Mouse (Mus musculus) MEL (cell line): ENCODE data around the gene Brip1. TPM values are rescaled to one million over a fixed set of nuclear protein-coding genes. Genes with fewer than 3 reads are reported as not detected.
A peak's percentile ranks its signal among the peaks of the same experiment; 100 is the strongest.

Source experiments
- DNase-seq: peaks from one replicate; pipeline ENCODE4 v3.0.0; 2011; ENCODE audit warnings: low read depth, low spot score
- H3K27ac ChIP-seq: 2 replicates; pipeline ENCODE4 v1.5.1; 2012; ENCODE audit warnings: low read depth, mild to moderate bottlenecking, control low read depth, low read length, moderate library complexity; ENCODE audit not compliant: control insufficient read depth
- H3K27me3 ChIP-seq, 2 experiments: fragments of 150-350 bp in 1 of 2; sonication (generic) in 1 of 2; 2 replicates each; pipeline ENCODE4 v1.6.1; 2012; ENCODE audit warnings: low read length in 2 of 2, mild to moderate bottlenecking in 2 of 2, improper control_type of control experiment in 1 of 2, moderate library complexity in 1 of 2; ENCODE audit not compliant: insufficient read depth in 2 of 2, control insufficient read depth in 1 of 2
- H3K36me3 ChIP-seq, 2 experiments: 2 replicates each; pipeline ENCODE4 v1.6.1; 2012 to 2014; ENCODE audit warnings: low read length in 2 of 2, improper control_type of control experiment in 1 of 2, inconsistent platforms in 1 of 2, mild to moderate bottlenecking in 1 of 2; ENCODE audit not compliant: insufficient read depth in 2 of 2, control insufficient read depth in 1 of 2
- H3K4me1 ChIP-seq, 2 experiments: fragments of 150-350 bp in 1 of 2; sonication (generic) in 1 of 2; 2 replicates each; pipeline ENCODE4 v1.6.1; 2012; ENCODE audit warnings: low read length in 2 of 2, improper control_type of control experiment in 1 of 2, mild to moderate bottlenecking in 1 of 2; ENCODE audit not compliant: insufficient read depth in 2 of 2, control insufficient read depth in 1 of 2
- H3K4me3 ChIP-seq, 2 experiments: fragments of 150-350 bp in 1 of 2; sonication (generic) in 1 of 2; 2 replicates each; pipeline ENCODE4 v1.5.1; 2012; ENCODE audit warnings: low read depth in 2 of 2, low read length in 2 of 2, mild to moderate bottlenecking in 2 of 2, moderate library complexity in 2 of 2, control low read depth in 1 of 2, improper control_type of control experiment in 1 of 2; ENCODE audit not compliant: control insufficient read depth in 1 of 2, insufficient read depth in 1 of 2
- H3K79me2 ChIP-seq: 2 replicates; pipeline ENCODE4 v1.6.1; 2012; ENCODE audit warnings: mild to moderate bottlenecking, low read length, moderate library complexity; ENCODE audit not compliant: control insufficient read depth, poor library complexity, insufficient read depth
- H3K9ac ChIP-seq: 2 replicates; pipeline ENCODE4 v1.6.1; 2012; ENCODE audit warnings: low read depth, mild to moderate bottlenecking, control low read depth, low read length, moderate library complexity; ENCODE audit not compliant: control insufficient read depth, poor library complexity, severe bottlenecking
- H3K9me3 ChIP-seq: fragments of 150-350 bp; sonication (generic); replicated peaks from 2 replicates; pipeline ENCODE4 v1.6.1; 2012; ENCODE audit warnings: mild to moderate bottlenecking, low read length, improper control_type of control experiment, moderate library complexity; ENCODE audit not compliant: insufficient read depth
- BHLHE40 ChIP-seq: IDR thresholded peaks from 2 replicates; pipeline ENCODE4 v1.6.1; 2012; ENCODE audit warnings: low read depth, mild to moderate bottlenecking, inconsistent platforms, low read length, improper control_type of control experiment, borderline replicate concordance
- CHD2 ChIP-seq: IDR thresholded peaks from 2 replicates; pipeline ENCODE4 v1.6.1; 2011; ENCODE audit warnings: low read length, improper control_type of control experiment
- CTCF ChIP-seq, 3 experiments: IDR thresholded peaks in 2 of 3; conservative IDR thresholded peaks in 1 of 3; 2 replicates each; pipeline ENCODE4 v1.5.1; 2011 to 2012; ENCODE audit warnings: low read length in 3 of 3, low read depth in 2 of 3, mild to moderate bottlenecking in 2 of 3, improper control_type of control experiment in 1 of 3, inconsistent platforms in 1 of 3, mixed read lengths in 1 of 3, moderate library complexity in 1 of 3; ENCODE audit not compliant: control insufficient read depth in 1 of 3, insufficient read depth in 1 of 3, poor library complexity in 1 of 3, severe bottlenecking in 1 of 3
- E2F4 ChIP-seq: IDR thresholded peaks from 2 replicates; pipeline ENCODE4 v1.6.1; 2011; ENCODE audit warnings: low read depth, low read length, improper control_type of control experiment, borderline replicate concordance
- ELF1 ChIP-seq: IDR thresholded peaks from 2 replicates; pipeline ENCODE4 v1.6.1; 2014; ENCODE audit warnings: low read depth, mild to moderate bottlenecking, inconsistent platforms, low read length, improper control_type of control experiment, moderate library complexity
- EP300 ChIP-seq, 2 experiments: IDR thresholded peaks; 2 replicates each; pipeline ENCODE4 v1.6.1; 2011; ENCODE audit warnings: improper control_type of control experiment in 2 of 2, low read length in 2 of 2, low read depth in 1 of 2, mild to moderate bottlenecking in 1 of 2
- ETS1 ChIP-seq: IDR thresholded peaks from 2 replicates; pipeline ENCODE4 v1.6.1; 2012; ENCODE audit warnings: low read depth, mild to moderate bottlenecking, inconsistent platforms, low read length, improper control_type of control experiment, moderate library complexity
- GABPA ChIP-seq: IDR thresholded peaks from 2 replicates; pipeline ENCODE4 v1.6.1; 2012; ENCODE audit warnings: low read depth, mild to moderate bottlenecking, inconsistent platforms, low read length, improper control_type of control experiment, moderate library complexity
- GATA1 ChIP-seq: IDR thresholded peaks from 2 replicates; pipeline ENCODE4 v1.6.1; 2011; ENCODE audit warnings: low read depth, low read length, improper control_type of control experiment
- MAX ChIP-seq: IDR thresholded peaks from 2 replicates; pipeline ENCODE4 v1.6.1; 2011; ENCODE audit warnings: low read length, improper control_type of control experiment
- MXI1 ChIP-seq: IDR thresholded peaks from 2 replicates; pipeline ENCODE4 v1.6.1; 2011; ENCODE audit warnings: mild to moderate bottlenecking, low read depth, low read length, improper control_type of control experiment
- MYB ChIP-seq: IDR thresholded peaks from 2 replicates; pipeline ENCODE4 v1.6.1; 2011; ENCODE audit warnings: mild to moderate bottlenecking, low read depth, low read length, improper control_type of control experiment
- NELFE ChIP-seq: IDR thresholded peaks from 2 replicates; pipeline ENCODE4 v1.6.1; 2011; ENCODE audit warnings: low read depth, low read length, improper control_type of control experiment
- POLR2AphosphoS2 ChIP-seq: IDR thresholded peaks from 2 replicates; pipeline ENCODE4 v1.6.1; 2011; ENCODE audit warnings: low read length, improper control_type of control experiment
- POLR2AphosphoS5 ChIP-seq: IDR thresholded peaks from 2 replicates; pipeline ENCODE4 v1.6.1; 2012; ENCODE audit warnings: low read depth, borderline replicate concordance, mild to moderate bottlenecking, inconsistent platforms, low read length, moderate library complexity, mixed read lengths
- RCOR1 ChIP-seq: IDR thresholded peaks from 2 replicates; pipeline ENCODE4 v1.6.1; 2012; ENCODE audit warnings: low read depth, mild to moderate bottlenecking, inconsistent platforms, low read length, improper control_type of control experiment
- SIN3A ChIP-seq: IDR thresholded peaks from 2 replicates; pipeline ENCODE4 v1.6.1; 2012; ENCODE audit warnings: low read length, improper control_type of control experiment, inconsistent platforms
- TBP ChIP-seq: IDR thresholded peaks from 2 replicates; pipeline ENCODE4 v1.8.0; 2011; ENCODE audit warnings: low read depth, low read length, improper control_type of control experiment
- TCF12 ChIP-seq: IDR thresholded peaks from 2 replicates; pipeline ENCODE4 v1.6.1; 2014; ENCODE audit warnings: low read depth, mild to moderate bottlenecking, inconsistent platforms, low read length, improper control_type of control experiment, moderate library complexity
- USF2 ChIP-seq, 2 experiments: IDR thresholded peaks; 2 replicates each; pipeline ENCODE4 v1.6.1; 2011 to 2012; ENCODE audit warnings: improper control_type of control experiment in 2 of 2, low read length in 2 of 2, borderline replicate concordance in 1 of 2, inconsistent platforms in 1 of 2, low read depth in 1 of 2, mild to moderate bottlenecking in 1 of 2; ENCODE audit not compliant: insufficient read depth in 1 of 2
- ZC3H11A ChIP-seq: IDR thresholded peaks from 2 replicates; pipeline ENCODE4 v1.6.1; 2012; ENCODE audit warnings: low read depth, mild to moderate bottlenecking, inconsistent platforms, low read length, improper control_type of control experiment
- polyA plus RNA-seq, 2 experiments: library from polyadenylated mRNA; stranded (reverse) in 1 of 2; unstranded in 1 of 2; fragments of >175 nt in 1 of 2; fragments of >200 nt in 1 of 2; gene quantifications; 2 replicates each; pipeline versions ENCODE4 v1.2.1 to v1.2.4; 2012; ENCODE audit warnings: low replicate concordance in 2 of 2, low read depth in 1 of 2; ENCODE audit not compliant: insufficient read length in 2 of 2, insufficient read depth in 1 of 2, missing spikeins in 1 of 2
- total RNA-seq: library from RNA; depleted of rRNA; stranded (reverse); fragments of 300-350 nt; gene quantifications from 2 replicates; pipeline ENCODE4 v1.2.3, GENCODE M21; 2012

Brip1 gene
- total and polyA plus RNA-seq, 3 experiments = 13.4 to 20.9 (median 14.9) TPM

- H3K4me3 ChIP-seq = no peak overlapping the region
- no peak overlapping the region for H3K9ac ChIP-seq
- H3K9me3 ChIP-seq = no peaks in the 10 kb centered on the region
- H3K27me3 ChIP-seq = no peaks in the 10 kb centered on the region
- no peak for DNase-seq
- H3K27ac ChIP-seq = no peak overlapping the region
- H3K4me1 ChIP-seq = peaks cover 3 to 7% of the 10 kb centered on the region in 2 experiments; a peak in 3 of 4 replicates
- no peaks in the 10 kb centered on the region for H3K79me2 ChIP-seq
- TF ChIP-seq EP300 (IDR thresholded peaks at IDR 0.05; ENCODE audit: low read depth in 1 of 2, low read length in 2 of 2) (no peak), SIN3A (no peak), GABPA (no peak), CTCF (IDR thresholded peaks at IDR 0.05 in 2 of 3, conservative IDR thresholded peaks at IDR 0.05 in 1 of 3; ENCODE audit: control insufficient read depth in 1 of 3, insufficient read depth in 1 of 3, low read depth in 2 of 3, low read length in 3 of 3, poor library complexity in 1 of 3, severe bottlenecking in 1 of 3) (no peak), POLR2AphosphoS2 (no peak), MYB (no peak), POLR2AphosphoS5 (no peak), CHD2 (no peak)
- TF ChIP-seq, all 39 proteins: peak for 0
- H3K36me3 ChIP-seq = peaks cover 4 to 13% of the 10 kb centered on the region in 2 experiments
Observed at GRCm38 (mm10) chr11:86158950-86159349, 42.0 kb downstream of the Brip1 start.

DNA sequence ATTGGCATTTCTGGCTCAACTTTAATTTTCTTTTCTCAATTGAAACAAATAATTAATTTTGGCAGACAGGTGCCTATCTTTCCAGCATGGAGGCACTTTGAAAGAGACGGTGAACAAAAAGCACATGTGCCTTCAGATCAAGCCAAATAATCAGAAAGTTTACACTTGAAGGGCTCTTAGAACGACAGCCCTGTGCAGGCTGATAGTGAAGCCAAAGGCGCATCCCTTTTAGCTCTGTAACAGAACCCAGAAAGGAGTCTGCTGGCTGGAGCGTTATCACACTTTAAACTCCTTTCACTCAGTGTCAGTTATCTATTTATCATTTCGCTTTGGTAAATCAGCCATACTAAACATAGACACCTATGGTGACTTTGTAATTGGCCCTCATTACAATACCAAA lies 45.4 kb downstream of the Brip1 start:
- Histone ChIP-seq H3K9me3 (no peaks in the 10 kb centered on the region), H3K36me3 (peaks cover 4 to 15% of the 10 kb centered on the region in 2 experiments), H3K27ac (peak overlapping the region; percentile 26; the same call in 1 of the 2 replicates), H3K4me3 (0 out of 4 replicates have a peak overlapping the region, but pooled peaks of 1 of the 2 experiments have one; percentile 9), H3K4me1 (peaks cover 3 to 7% of the 10 kb centered on the region in 2 experiments; a peak in 3 of 4 replicates), H3K79me2 (no peaks in the 10 kb centered on the region), H3K9ac (no peak overlapping the region), H3K27me3 (no peaks in the 10 kb centered on the region)
- DNase-seq = peak; percentile 66
- TF ChIP-seq ELF1 (no peak), MAX (peak; percentile 81), BHLHE40 (no peak), MXI1 (peak; percentile 78), TCF12 (peak; percentile 59), ZC3H11A (no peak), E2F4 (no peak), RCOR1 (peak; percentile 45; the same call in 1 of the 2 replicates), MYB (no peak), EP300 (IDR thresholded peaks at IDR 0.05; ENCODE audit: low read depth in 1 of 2, low read length in 2 of 2) (peak; percentile 46 to 64; a peak in 3 of 4 replicates), GATA1 (peak; percentile 69), ETS1 (0 out of 2 replicates have a peak, but pooled peaks have one; percentile 25), NELFE (no peak), TBP (no peak), USF2 (IDR thresholded peaks at IDR 0.05; ENCODE audit: borderline replicate concordance in 1 of 2, insufficient read depth in 1 of 2, low read depth in 1 of 2, low read length in 2 of 2) (no peak)
